Mouse (Mus musculus) bone marrow, adult 2 months (tissue): ENCODE data around the gene Ifnar2.

Source experiments
- CTCF ChIP-seq: fragments of 200-500 bp; IDR thresholded peaks from 2 replicates; pipeline ENCODE4 v1.5.1; 2011; ENCODE audit warnings: low read length, control low read depth; ENCODE audit not compliant: control insufficient read depth, insufficient read depth
- POLR2A ChIP-seq: fragments of 200-500 bp; IDR thresholded peaks from 2 replicates; pipeline ENCODE4 v1.6.1; 2011; ENCODE audit warnings: low read depth, mild to moderate bottlenecking, control low read depth, low read length, borderline replicate concordance; ENCODE audit not compliant: control insufficient read depth

DNA sequence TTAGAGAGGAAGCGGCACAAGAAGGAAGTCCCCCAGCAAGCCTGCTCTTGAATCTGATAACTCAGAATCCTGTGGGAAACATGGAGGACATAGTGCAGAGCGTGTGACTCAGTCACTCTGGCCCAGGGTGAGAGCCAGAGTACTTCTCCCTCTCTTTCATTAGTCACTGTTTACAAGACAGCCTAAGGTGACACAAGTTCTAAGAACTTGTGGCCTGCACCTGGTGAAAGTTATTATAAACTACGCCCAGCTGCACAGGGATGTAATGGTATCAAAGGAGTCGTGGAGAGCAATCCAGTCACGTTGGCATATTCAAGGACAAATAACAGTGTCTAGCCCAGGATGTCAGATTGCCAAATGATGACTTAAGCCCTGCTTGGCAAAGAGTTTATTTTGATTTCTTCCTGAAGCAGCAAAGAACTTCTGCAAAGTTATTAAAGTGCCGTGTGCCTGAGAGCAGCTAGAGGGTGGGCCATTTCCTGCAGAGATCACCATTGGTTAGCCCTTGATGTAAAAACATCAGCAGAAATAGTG lies 79.8 kb downstream of the Ifnar2 start:
- TF ChIP-seq CTCF (no peak), POLR2A (no peak)
